Mouse (Mus musculus): ENCODE measurements around the gene Neurod6. TPM values are rescaled to one million over a fixed set of nuclear protein-coding genes. Genes with fewer than 3 reads are reported as not detected.

The Neurod6 gene
- polyA plus RNA-seq, 1 experiment from 2014 or later = 0.05 TPM

Other genes with a start within 250 kb of the Neurod6 start
- 31.4 and 34.3 TPM in 2 replicates for gene Adcyap1r1, start 229.3 kb downstream of the Neurod6 start, polyA plus RNA-seq (2016; fragmentation: Nextera tagmentation; extraction: Ambion mirVana)
- 0.06 TPM in 1 of 2 replicates, not detected in the other for gene Itprid1, start 155.6 kb upstream of the Neurod6 start, polyA plus RNA-seq (2016; fragmentation: Nextera tagmentation; extraction: Ambion mirVana)